Mouse (Mus musculus) leukemia stem cell, adult 10-12 weeks (primary cell): ENCODE measurements around the gene Ifi205. TPM values are rescaled to one million over a fixed set of nuclear protein-coding genes. Genes with fewer than 3 reads are reported as not detected.

ENCODE experiments used
- polyA plus RNA-seq: library from polyadenylated mRNA; stranded (reverse); fragments of >175 nt; gene quantifications from 2 replicates; pipeline ENCODE4 v1.2.3, GENCODE M21; 2012; ENCODE audit warnings: low replicate concordance

The Ifi205 gene
- 0.18 TPM in 1 of 2 replicates, not detected in the other for polyA plus RNA-seq

GRCm38 (mm10) chr1:174031698-174032097, at the start of gene Ifi205:
Gene Ifi205, minus strand, starts transcription at chr1:174031810.

GRCm38 (mm10) chr1:174066305-174066704, 34.7 kb upstream of the Ifi205 start, which contains the start of gene Olfr430:
Gene Olfr430, plus strand, starts transcription at chr1:174066605.

GRCm38 (mm10) chr1:174048893-174049292, 17.3 kb upstream of the Ifi205 start, which contains the start of gene Olfr432:
Gene Olfr432, plus strand, starts transcription at chr1:174049205.

GRCm38 (mm10) chr1:174040523-174041177, 9.0 kb upstream of the Ifi205 start, which contains the start of gene Olfr433:
Gene Olfr433, plus strand, starts transcription at chr1:174040705.

GRCm38 (mm10) chr1:173982694-173983305, 48.8 kb downstream of the Ifi205 start, which contains the start of gene Ifi202b:
Gene Ifi202b, minus strand, starts transcription at chr1:173982744.

Other genes starting within 250 kb of the Ifi205 start
- 0.09 and 0.46 TPM in 2 replicates for gene Ifi211, start 118.8 kb downstream of the Ifi205 start, polyA plus RNA-seq
- gene Mndal, start 89.3 kb downstream of the Ifi205 start, polyA plus RNA-seq, result 3.8 and 4.7 TPM in 2 replicates
- gene Ifi203, start 89.1 kb downstream of the Ifi205 start, polyA plus RNA-seq, result 1.6 and 2.6 TPM in 2 replicates
- gene Ifi202b, start 49.1 kb downstream of the Ifi205 start, polyA plus RNA-seq, result 0.20 TPM in 1 of 2 replicates, not detected in the other
- gene Olfr433, start 8.9 kb upstream of the Ifi205 start, polyA plus RNA-seq, result not detected in 2 replicates
- 0.03 TPM in 1 of 2 replicates, not detected in the other for gene Olfr432, start 17.4 kb upstream of the Ifi205 start, polyA plus RNA-seq
- gene Olfr430, start 34.8 kb upstream of the Ifi205 start, polyA plus RNA-seq, result not detected in 2 replicates
- not detected in 2 replicates for gene Olfr429, start 52.5 kb upstream of the Ifi205 start, polyA plus RNA-seq
- gene Olfr427, start 65.1 kb upstream of the Ifi205 start, polyA plus RNA-seq, result not detected in 2 replicates
- not detected in 2 replicates for gene Olfr231, start 89.4 kb upstream of the Ifi205 start, polyA plus RNA-seq
- not detected in 2 replicates for gene Olfr424, start 99.7 kb upstream of the Ifi205 start, polyA plus RNA-seq
- not detected in 2 replicates for gene Olfr420, start 123.8 kb upstream of the Ifi205 start, polyA plus RNA-seq
- gene Spta1, start 141.0 kb upstream of the Ifi205 start, polyA plus RNA-seq, result 2.4 and 6.0 TPM in 2 replicates
- not detected in 2 replicates for gene Olfr419, start 220.3 kb upstream of the Ifi205 start, polyA plus RNA-seq